Mouse (Mus musculus) forebrain, embryonic 16.5 days (tissue): ENCODE results near the gene Aig1. TPM values are rescaled to one million over a fixed set of nuclear protein-coding genes. Genes with fewer than 3 reads are reported as not detected.
A peak's percentile ranks its signal among the peaks of the same experiment; 100 is the strongest.

ENCODE experiments used
- ATAC-seq: fragments of 200-750 bp; cut with Nextera tagmentation; 2 replicates; pipeline ENCODE4 v1.8.0; 2017; ENCODE audit warnings: mild to moderate bottlenecking, moderate library complexity
- H3K27ac ChIP-seq: fragments of 300-500 bp; sonication (generic); 2 replicates; pipeline ENCODE4 v1.5.1; 2014; ENCODE audit warnings: low read length, control low read depth
- H3K27me3 ChIP-seq: fragments of 300-500 bp; sonication (generic); replicated peaks from 2 replicates; pipeline ENCODE4 v1.6.1; 2014; ENCODE audit warnings: low read length; ENCODE audit not compliant: control insufficient read depth, insufficient read depth
- H3K36me3 ChIP-seq: fragments of 300-500 bp; sonication (generic); 2 replicates; pipeline ENCODE4 v1.6.1; 2014; ENCODE audit not compliant: control insufficient read depth, insufficient read depth
- H3K4me1 ChIP-seq: fragments of 300-500 bp; sonication (generic); replicated peaks from 2 replicates; pipeline ENCODE4 v1.6.1; 2014; ENCODE audit warnings: low read length; ENCODE audit not compliant: control insufficient read depth, insufficient read depth
- H3K4me2 ChIP-seq: fragments of 300-500 bp; sonication (generic); 2 replicates; pipeline ENCODE4 v1.6.1; 2014; ENCODE audit warnings: mild to moderate bottlenecking, low read length, control low read depth
- H3K4me3 ChIP-seq: fragments of 300-500 bp; sonication (generic); replicated peaks from 2 replicates; pipeline ENCODE4 v1.5.1; 2014; ENCODE audit warnings: mild to moderate bottlenecking, low read length, control low read depth
- H3K9ac ChIP-seq: fragments of 300-500 bp; sonication (generic); replicated peaks from 2 replicates; pipeline ENCODE4 v1.6.1; 2014; ENCODE audit warnings: low read depth, low read length, control low read depth
- H3K9me3 ChIP-seq: fragments of 300-500 bp; sonication (generic); 2 replicates; pipeline ENCODE4 v1.6.1; 2016; ENCODE audit warnings: low read length; ENCODE audit not compliant: control insufficient read depth
- WGBS: fragments of 180-500 bp; shearing (Covaris S2); extraction: QIAGEN DNeasy Blood & Tissue Kit; methylation state at CpG from one replicate; pipeline ENCODE4 v1.1.7; 2014; 5-methylcytosine and 5-hydroxymethylcytosine counted together
- polyA plus RNA-seq: library from polyadenylated mRNA; unstranded; fragments of >200 nt; fragmentation: Nextera tagmentation; extraction: Ambion mirVana; gene quantifications from 2 replicates; pipeline ENCODE4 v1.2.1, GENCODE M21; 2015

Aig1 gene
- polyA plus RNA-seq, 1 experiment from 2014 or later = 78.0 TPM

DNA sequence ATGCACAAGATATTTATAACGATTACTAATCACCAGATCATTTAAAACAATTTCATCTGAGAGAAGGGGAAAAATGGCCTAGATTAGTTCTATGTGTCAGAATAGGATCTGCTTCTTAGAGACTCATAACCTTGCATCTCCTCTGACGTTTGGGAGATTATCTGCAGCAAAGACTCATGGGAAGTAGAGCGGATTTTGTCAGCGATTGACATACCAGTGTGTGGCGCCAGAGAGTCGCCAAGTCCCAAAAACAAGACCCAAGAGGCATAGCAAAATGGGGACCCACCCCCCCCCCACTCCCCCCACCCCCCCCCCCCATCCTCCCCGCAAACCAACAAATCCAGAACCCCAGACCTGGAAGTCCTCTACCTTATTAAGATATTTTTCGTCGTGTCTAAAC, 13.7 kb upstream of the Aig1 start:
- no peak overlapping the region for H3K9ac ChIP-seq
- no peaks in the 10 kb centered on the region for H3K9me3 ChIP-seq
- H3K4me3 ChIP-seq = no peak overlapping the region
- H3K4me2 ChIP-seq = no peak overlapping the region
- H3K4me1 ChIP-seq = no peaks in the 10 kb centered on the region
- no peak overlapping the region for H3K27ac ChIP-seq
- H3K36me3 ChIP-seq = no peaks in the 10 kb centered on the region
- no peaks in the 10 kb centered on the region for H3K27me3 ChIP-seq
- 70% methylated on average over 9 of the region's 9 CpGs for WGBS
- no peak for ATAC-seq

DNA sequence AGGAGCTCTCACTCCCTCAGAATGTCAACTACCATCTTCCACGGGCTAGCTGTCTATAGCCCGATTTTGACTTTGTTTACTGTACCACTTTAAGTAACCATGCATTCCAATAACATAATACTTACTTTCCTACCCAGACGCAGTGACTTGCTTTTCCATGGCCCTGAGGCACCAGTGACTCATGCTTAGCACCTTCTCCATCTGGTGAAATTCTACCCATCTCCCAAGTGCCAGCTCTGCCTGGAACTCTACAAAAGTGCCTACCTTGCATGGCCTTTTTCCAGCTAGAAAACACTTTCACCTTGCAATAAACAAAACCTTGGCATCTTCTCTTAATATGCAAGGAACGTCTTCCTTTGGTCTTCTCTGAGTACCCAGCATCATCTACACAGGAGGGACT, 9.9 kb upstream of the Aig1 start:
- H3K4me2 ChIP-seq = no peak overlapping the region
- no peak overlapping the region for H3K9ac ChIP-seq
- H3K4me3 ChIP-seq = no peak overlapping the region
- ATAC-seq = no peak
- H3K4me1 ChIP-seq = no peaks in the 10 kb centered on the region
- WGBS = 88% methylated on average over 4 of the region's 4 CpGs
- H3K36me3 ChIP-seq = no peaks in the 10 kb centered on the region
- no peaks in the 10 kb centered on the region for H3K27me3 ChIP-seq
- no peaks in the 10 kb centered on the region for H3K9me3 ChIP-seq
- H3K27ac ChIP-seq = no peak overlapping the region

DNA sequence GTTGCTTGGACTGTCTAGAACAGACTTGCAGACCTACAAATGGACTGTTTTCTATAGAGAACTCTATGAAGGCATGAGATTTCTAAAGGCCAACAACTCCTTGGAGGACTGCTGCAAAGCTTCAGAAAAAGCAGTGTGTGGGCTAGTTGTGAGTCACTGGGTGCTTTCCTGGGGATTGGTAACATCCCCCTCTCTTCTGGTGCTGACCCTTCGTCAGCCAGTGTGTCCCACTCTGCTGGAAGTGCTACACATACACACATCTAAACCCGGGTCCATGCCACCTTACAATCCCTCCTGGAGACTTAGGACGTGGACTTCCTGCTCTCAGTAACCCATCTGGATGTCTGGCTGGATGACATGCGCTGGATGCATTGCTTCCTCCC, 6.2 kb upstream of the Aig1 start:
- no peak for ATAC-seq
- Histone ChIP-seq H3K9me3 (peaks cover 3% of the 10 kb centered on the region; the same call in 1 of the 2 replicates), H3K4me1 (no peaks in the 10 kb centered on the region), H3K4me3 (no peak overlapping the region), H3K27me3 (no peaks in the 10 kb centered on the region), H3K4me2 (no peak overlapping the region), H3K9ac (no peak overlapping the region), H3K36me3 (no peaks in the 10 kb centered on the region), H3K27ac (no peak overlapping the region)
- WGBS = 78% methylated on average over 4 of the region's 4 CpGs

DNA sequence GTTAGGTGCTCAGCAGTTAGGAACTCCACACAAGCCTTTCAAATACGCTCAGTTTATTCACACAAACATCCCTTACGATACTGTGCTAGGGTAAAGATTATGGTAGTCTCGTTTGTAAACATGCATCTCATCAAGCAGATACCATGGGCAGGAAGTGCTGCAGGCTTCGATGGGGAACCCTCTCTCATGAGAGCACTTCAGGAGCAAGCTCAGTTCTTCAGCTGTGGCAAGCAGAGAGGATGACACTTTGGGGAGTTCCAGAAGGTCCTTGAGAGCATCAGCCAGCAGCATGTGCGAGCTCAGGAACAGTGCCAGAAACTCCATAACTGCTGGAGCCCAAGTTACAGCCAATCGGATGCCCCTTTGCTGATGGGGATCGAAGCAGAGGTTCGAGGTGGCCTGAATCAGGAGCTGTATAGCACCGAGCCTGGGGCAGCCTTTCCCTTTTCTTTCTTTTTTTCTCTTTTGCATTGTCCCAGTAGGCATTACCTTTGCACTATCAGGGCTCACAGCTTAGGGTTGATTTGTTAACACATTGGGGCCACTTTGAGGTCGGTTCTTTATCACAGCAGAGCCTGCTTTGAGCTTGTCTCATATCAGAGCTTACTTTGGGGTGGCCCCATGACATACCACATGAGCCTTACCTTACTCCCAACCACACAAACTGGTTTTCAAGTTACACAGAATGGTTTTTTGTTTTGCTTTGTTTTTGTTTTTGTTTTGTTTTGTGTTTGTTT, 5.7 kb upstream of the Aig1 start:
- 85% methylated on average over 10 of the region's 10 CpGs for WGBS
- no peak for ATAC-seq
- H3K27ac ChIP-seq = no peak overlapping the region

DNA sequence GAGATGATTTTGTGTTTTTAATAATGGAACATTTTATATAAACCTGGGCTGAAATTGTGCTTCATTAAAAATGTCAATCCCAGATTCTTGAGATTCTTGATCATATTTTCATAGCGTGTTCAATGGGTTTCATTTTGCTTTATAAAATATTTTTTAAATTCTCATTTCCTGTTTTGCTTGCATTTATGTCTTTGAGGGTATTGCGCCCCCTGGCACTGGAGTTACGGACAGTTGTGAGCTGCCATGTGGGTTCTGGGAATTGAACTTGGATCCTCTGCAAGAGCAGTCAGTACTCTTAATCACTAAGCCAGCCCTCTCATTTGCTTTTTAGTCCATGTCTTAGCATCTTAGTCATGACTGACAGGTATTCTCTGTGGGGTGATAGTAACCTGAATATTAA, 1.8 kb upstream of the Aig1 start:
- Histone ChIP-seq H3K27ac (no peak overlapping the region), H3K9me3 (peaks cover 3% of the 10 kb centered on the region; the same call in 1 of the 2 replicates), H3K4me2 (no peak overlapping the region), H3K27me3 (no peaks in the 10 kb centered on the region), H3K4me3 (no peak overlapping the region), H3K36me3 (no peaks in the 10 kb centered on the region), H3K9ac (no peak overlapping the region), H3K4me1 (peaks cover 5% of the 10 kb centered on the region; the same call in 1 of the 2 replicates)
- 88% methylated on average over 3 of the region's 3 CpGs for WGBS
- ATAC-seq = no peak

More for the DNA sequence above, 5.7 kb upstream of the Aig1 start:
- Histone ChIP-seq H3K4me2 (no peak overlapping the region), H3K9ac (no peak overlapping the region), H3K4me1 (no peaks in the 10 kb centered on the region), H3K27me3 (no peaks in the 10 kb centered on the region), H3K36me3 (no peaks in the 10 kb centered on the region), H3K9me3 (peaks cover 3% of the 10 kb centered on the region; the same call in 1 of the 2 replicates), H3K4me3 (no peak overlapping the region)

DNA sequence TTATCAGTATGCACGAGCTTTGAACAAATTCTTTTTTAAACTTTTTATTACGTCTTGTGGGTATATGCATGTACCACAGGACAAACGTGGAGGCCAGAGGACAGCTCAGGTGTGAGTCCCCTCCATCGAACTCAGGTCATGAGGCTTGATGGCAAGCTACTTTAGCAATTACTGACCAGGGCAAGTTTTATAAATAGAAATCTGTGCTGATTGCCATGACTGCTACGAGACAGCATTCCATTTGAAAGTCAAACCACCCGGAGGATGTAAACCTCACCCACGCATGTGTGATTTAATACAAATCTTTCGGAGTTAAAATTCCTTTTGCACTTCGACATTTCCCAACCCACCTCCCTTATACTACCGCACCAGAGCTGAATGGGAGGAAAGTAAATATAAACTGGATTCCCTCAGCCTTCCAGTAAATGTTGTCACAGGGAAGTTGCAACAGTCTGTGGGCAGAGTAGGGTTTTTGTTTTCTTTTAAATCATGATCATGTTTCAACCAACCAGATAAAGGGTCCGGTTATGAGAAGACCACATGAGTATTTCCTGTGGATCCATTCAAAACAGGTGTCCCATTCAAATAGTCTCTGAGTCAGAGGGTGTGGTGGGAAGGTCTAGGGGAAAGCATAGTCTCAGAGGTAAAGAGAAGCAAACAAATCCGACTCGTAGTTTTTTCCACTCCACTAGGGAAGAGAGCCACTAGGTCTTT, 699 bp upstream of the Aig1 start:
- Histone ChIP-seq H3K4me1 (peaks cover 5% of the 10 kb centered on the region; the same call in 1 of the 2 replicates), H3K4me2 (peak overlapping the region; percentile 90), H3K9ac (peak overlapping the region; percentile 89), H3K36me3 (no peaks in the 10 kb centered on the region), H3K27me3 (no peaks in the 10 kb centered on the region), H3K27ac (no peak overlapping the region), H3K9me3 (peaks cover 3% of the 10 kb centered on the region; the same call in 1 of the 2 replicates), H3K4me3 (peak overlapping the region; percentile 86)
- no peak for ATAC-seq
- 50% methylated on average over 13 of the region's 13 CpGs for WGBS

DNA sequence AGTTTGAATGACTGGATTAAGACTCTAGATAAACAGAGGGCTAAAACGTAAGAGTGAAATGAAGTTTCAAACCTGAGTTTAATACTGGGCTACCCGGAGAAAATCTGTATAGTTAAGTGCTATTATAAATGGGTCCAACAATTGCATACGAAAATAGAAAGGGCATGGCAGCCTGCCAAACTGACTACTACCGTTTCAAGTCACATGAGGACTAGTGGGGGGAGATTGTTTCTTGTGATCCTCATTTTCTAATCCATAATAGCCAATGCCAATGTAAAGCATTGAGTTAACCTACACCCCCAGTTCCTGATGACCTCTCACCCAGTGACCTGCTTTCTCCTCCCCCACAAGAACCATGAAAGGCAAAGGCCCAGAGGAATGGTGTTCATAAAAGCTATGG, 2.4 kb downstream of the Aig1 start:
- Histone ChIP-seq H3K4me3 (no peak overlapping the region), H3K4me1 (peaks cover 7% of the 10 kb centered on the region; the same call in 1 of the 2 replicates), H3K9me3 (no peaks in the 10 kb centered on the region), H3K27ac (no peak overlapping the region), H3K9ac (no peak overlapping the region), H3K36me3 (no peaks in the 10 kb centered on the region), H3K27me3 (no peaks in the 10 kb centered on the region), H3K4me2 (no peak overlapping the region)
- ATAC-seq = no peak
- WGBS = 22% methylated on average over 4 of the region's 4 CpGs

DNA sequence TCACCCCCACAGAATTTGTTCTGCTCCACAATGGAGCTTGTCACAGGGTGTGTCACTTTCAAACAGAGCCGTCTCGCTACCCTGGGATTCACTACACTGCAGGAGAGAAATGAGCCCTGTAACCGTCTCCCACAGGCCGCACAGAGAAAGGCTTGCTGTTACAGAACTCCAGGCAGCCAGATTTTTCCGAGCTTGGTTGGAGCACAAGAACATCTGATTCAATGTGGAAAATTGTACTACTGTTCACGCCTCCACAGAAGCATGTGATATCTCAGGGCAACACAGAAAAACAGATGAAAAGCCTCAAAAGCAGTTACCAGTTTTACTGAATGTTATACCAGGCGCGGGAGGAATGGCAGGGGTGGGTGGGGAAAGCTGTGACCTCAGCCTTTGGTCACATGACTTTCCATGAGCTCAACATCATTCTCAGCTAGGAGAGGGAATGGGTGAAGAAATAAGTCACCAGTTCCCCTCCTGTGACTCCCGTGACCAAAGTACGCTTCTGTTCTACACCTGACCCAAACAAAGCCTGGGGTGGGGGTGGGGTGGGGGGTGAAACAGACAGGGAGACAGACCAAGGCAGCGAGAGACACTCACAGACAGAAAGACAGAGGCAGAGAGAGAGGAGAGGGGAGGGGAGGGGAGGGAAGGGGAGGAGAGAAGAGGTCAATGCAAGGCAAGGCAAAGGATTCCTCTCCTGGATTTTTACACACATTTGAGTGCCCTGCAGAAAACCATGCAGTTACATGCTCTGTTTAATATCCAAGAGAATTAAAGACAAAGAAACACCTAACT, 7.5 kb downstream of the Aig1 start:
- H3K27ac ChIP-seq = peak overlapping the region; percentile 80
- H3K27me3 ChIP-seq = no peaks in the 10 kb centered on the region
- H3K4me3 ChIP-seq = peak overlapping the region; percentile 24; the same call in 1 of the 2 replicates
- H3K4me1 ChIP-seq = peaks cover 7% of the 10 kb centered on the region; the same call in 1 of the 2 replicates
- H3K9ac ChIP-seq = peak overlapping the region; percentile 36; the same call in 1 of the 2 replicates
- 11% methylated on average over 11 of the region's 11 CpGs for WGBS
- peak overlapping the region; percentile 43 for H3K4me2 ChIP-seq
- H3K36me3 ChIP-seq = no peaks in the 10 kb centered on the region
- ATAC-seq = peak; percentile 88
- no peaks in the 10 kb centered on the region for H3K9me3 ChIP-seq

DNA sequence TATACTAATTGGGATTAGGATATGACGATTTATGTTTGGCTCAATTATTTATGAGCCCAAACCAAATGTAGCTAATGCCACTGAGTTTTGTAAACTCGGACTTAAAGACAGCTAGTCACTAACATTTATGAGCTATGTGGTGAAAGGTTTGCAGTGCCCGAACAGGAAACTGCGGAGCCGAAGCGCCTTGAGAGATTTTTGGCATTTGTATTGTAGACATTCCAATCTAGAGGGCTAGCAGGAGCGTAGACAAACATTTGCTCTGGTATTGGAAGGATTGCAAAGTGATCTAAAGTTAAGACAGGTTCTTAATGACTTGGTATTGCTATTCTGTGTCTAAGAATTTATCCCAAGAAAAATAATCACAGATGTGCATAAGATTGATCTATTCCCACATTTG, 12.3 kb downstream of the Aig1 start:
- Histone ChIP-seq H3K9ac (no peak overlapping the region), H3K4me3 (no peak overlapping the region), H3K36me3 (no peaks in the 10 kb centered on the region), H3K9me3 (no peaks in the 10 kb centered on the region), H3K27ac (no peak overlapping the region), H3K27me3 (no peaks in the 10 kb centered on the region), H3K4me2 (no peak overlapping the region), H3K4me1 (peaks cover 6% of the 10 kb centered on the region; the same call in 1 of the 2 replicates)
- no peak for ATAC-seq
- WGBS = 93% methylated on average over 7 of the region's 7 CpGs
